Mouse (Mus musculus) E14TG2a.4 (cell line): ENCODE results near the gene Hsf2bp.

ENCODE experiments used
- CTCF ChIP-seq: conservative IDR thresholded peaks from 2 replicates; pipeline ENCODE4 v1.5.1; 2014; ENCODE audit warnings: low read length
- NANOG ChIP-seq: IDR thresholded peaks from 2 replicates; pipeline ENCODE4 v1.6.1; 2014; ENCODE audit warnings: borderline replicate concordance, low read length, mixed read lengths
- POU5F1 ChIP-seq: IDR thresholded peaks from 2 replicates; pipeline ENCODE4 v1.6.1; 2014; ENCODE audit warnings: low read length, borderline replicate concordance

- no peak for TF ChIP-seq CTCF
- no peak for TF ChIP-seq NANOG
- TF ChIP-seq POU5F1, result no peak
These were observed 95.5 kb downstream of the Hsf2bp start for GRCm38 (mm10) chr17:31940607-31941006.
